Mouse (Mus musculus) ES-Bruce4 (cell line): ENCODE data around the gene Grin2a.

Source experiments
- CTCF ChIP-seq: IDR thresholded peaks from one replicate; pipeline ENCODE4 v1.8.1; 2011; ENCODE audit warnings: low read depth, low read length
- POLR2A ChIP-seq: IDR thresholded peaks from one replicate; pipeline ENCODE4 v1.8.1; 2011; ENCODE audit warnings: low read length; ENCODE audit not compliant: insufficient read depth

DNA sequence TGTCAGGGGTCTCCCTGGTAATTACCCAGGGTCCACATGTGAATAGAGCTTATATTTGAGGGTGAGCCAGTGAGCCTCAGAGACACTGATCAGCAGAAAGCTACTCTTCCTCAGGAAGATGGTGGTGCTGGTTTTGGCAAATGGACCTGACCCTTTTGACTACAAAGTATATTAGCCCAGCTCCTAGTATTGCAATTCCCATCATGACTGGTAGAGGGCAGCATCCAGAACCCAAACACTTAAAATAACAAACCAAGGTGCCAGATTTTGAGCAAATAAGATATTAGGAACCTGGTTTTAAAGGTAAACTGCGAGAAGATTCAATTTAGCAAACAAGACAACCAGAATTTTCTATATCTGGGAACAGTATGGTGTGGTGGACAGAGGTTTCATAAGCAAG lies 14.4 kb upstream of the Grin2a start:
- TF ChIP-seq CTCF: no peak
- TF ChIP-seq POLR2A: no peak
